Mouse (Mus musculus) CD4-positive, CD25-positive, alpha-beta regulatory T cell (primary cell): Measurements from ENCODE around the gene Catsper1. TPM values are rescaled to one million over a fixed set of nuclear protein-coding genes. Genes with fewer than 3 reads are reported as not detected.

ENCODE experiments used
- polyA plus RNA-seq: library from polyadenylated mRNA; unstranded; fragments of 100-300 nt; shearing (Covaris generic); gene quantifications from one replicate; pipeline ENCODE4 v1.2.1, GENCODE M21; 2017

Gene Catsper1
- not detected for polyA plus RNA-seq

DNA sequence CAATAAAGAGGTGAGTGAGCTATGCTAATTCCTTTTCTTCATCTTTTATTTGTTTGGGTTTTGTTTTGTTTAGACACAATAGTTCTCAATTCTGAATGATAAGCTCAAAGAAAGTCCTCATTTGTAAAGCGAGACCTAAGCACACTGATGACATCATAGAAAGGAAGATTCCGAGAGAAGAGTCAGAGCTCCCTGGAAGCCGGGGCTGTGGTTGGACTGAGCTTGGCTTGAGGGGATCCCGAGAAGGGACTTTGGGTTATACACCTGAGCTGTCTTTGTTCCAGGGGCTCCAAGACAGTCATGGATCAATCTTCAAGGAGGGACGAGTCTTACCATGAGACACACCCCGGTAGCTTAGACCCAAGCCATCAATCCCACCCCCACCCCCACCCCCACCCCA lies at the start of gene Catsper1:
Gene Catsper1 (plus strand): TSS at position 301 of the 400 bp plus-strand sequence.

DNA sequence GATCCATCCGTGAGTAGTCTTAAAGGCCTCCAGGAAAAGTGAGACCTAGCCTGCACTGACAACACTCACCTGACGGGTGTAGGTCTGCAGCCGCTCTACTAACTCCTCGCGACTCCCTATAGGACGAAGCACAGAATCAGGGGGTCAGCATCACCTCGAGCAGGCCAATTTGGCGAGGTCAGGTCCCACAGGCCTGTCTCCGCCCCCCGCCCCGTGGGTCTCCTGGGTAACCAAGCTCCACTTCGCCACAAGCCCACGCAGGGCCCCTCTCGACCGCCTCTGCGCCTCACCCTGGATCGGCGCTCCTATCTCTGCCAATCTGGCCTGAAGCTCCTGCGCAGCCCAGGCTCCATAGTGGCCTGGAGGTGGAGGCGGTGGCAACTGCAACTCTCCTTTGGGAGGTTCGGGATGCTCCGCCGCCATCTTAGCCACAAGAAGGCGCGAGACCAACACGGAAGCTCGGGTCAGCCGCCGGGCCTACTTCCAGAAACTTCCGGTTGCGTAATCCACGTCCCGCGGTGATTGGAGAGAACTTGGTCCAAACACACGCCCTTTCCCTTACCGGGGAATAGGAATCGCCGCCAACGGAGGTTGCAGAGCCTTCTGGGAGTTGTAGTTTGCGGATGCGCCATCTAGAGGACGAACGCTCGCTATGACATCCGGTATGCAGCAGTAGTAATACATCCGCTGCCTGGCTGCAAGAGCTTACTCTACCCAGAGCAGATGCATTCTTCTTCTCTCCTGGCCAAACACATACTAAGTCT lies 40.4 kb upstream of the Catsper1 start, which contains the start of gene Sf3b2:
Gene Sf3b2 (minus strand): TSS at position 484 of the 764 bp plus-strand sequence.

DNA sequence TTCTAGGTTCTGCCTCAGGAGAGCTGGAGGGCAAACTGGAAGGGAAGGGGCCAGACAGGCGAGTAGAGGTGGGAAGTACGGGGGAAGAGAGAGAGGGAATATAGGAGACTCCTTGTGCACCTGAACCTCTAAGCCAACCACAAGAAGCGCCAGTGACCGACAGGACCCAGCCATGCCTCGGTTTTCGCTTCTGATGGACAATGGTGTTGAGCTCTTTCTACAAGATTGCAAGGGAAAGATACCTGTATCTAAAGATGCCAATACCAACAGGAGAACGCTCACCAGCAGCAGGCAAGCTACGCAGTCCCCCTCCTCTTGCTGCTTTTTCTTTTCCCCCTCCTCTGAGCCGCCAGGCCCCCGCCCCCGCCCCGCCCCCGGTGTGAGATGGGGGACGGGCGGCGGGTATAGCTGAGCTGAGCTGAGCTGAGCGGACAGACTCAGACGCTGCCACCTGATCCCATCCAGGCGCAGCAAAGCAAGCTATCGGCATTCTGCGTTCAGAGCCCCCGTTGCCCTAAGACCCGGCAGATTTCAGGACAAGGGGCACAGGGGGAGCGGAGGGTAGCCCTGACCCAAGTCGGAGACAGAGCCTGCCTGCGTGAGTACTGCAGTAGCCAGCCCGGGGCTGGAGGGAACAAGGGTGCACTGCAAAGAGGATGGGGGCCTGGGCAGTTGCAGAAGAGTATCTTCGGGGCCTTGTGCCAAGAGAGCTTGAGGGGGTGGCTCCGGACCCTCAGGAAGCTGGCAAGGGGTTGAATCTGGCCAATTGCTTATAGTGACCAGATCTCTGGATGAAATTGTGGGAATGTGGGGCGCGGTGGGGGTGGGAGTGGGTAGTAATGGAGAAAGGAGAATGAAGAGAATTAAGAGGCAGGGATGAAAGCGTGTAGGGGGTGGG lies 37.4 kb upstream of the Catsper1 start, which contains the start of gene Gal3st3:
Gene Gal3st3 (plus strand): TSS at position 429 of the 898 bp plus-strand sequence.

DNA sequence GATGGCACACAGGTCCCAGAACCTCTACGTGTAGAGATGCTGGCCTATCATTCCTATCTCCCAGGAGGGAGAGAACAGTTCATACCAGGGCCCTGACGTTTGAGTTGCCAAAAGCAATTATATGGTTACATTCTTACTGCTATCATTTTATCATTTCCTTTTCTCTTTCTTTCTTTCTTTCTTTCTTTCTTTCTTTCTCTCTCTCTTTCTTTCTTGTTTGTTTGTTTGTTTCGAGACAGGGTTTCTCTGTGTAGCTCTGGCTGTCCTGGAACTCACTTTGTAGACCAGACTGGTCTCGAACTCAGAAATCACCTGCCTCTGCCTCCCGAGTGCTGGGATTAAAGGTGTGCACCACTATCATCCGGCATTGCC lies 13.9 kb downstream of the Catsper1 start, which contains the start of gene Cst6:
Gene Cst6 (minus strand): TSS at position 73 of the 372 bp plus-strand sequence.

DNA sequence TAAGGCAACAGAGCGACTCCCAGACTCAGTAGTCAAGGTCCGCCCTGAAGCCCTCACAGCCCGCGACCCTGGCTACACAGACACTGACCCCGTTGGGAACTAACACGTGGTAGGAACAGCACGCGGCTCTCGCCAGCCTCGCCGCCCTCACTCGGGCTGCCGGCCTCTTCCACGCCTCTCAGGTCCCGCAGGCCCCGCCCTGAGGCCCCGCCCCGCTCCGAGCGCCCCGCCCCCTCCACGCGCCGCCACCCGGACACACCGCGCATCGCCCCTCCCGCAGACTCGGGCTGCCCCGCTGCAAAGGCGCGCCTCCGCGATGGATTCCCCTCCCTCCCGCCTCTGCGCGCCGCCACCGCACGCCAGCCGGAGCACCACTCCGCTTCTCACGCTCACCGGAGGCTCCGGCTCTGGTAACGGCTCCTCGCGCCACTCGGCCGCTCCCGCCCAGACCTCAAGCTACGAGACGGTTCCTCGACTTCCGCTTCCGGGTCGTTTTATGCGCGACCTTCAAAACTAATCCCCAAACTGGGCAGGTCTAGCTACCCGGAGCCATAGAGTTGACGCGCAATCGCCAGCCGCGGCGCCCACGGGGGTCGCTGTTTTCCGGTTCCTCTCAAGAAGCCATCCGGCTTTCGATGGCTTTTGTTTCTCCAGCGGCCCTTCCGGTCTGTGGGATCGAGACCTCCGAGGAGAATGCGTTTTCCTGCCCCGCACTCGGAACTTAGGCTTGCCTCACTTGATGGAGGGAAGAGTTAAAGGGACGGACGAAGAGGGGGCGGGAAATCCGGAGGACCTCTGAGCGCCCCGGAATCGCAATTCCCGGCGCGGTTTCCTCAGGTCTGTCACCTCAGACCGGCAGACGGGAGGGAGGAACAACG lies 30.9 kb downstream of the Catsper1 start, which contains the start of gene Eif1ad:
Gene Eif1ad (plus strand): TSS at position 567 of the 878 bp plus-strand sequence.

DNA sequence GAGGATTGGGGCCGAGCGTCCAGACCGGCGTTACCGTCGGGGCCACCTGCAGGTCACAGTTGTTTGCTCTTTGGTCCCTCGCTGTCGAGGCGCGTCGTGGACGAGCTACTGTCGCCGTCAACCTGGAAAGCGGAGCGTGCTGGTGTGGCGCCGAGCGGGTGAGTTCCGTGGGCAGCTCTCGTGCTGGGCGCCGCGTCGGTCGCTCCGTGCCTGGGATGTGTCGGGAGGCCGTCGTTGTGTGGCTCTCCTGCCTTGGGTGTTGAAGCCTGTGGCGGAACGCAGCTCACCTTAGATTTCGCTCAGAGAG lies 31.5 kb downstream of the Catsper1 start, which contains the start of gene Banf1:
Gene Banf1 (minus strand): TSS at position 116 of the 307 bp plus-strand sequence.

DNA sequence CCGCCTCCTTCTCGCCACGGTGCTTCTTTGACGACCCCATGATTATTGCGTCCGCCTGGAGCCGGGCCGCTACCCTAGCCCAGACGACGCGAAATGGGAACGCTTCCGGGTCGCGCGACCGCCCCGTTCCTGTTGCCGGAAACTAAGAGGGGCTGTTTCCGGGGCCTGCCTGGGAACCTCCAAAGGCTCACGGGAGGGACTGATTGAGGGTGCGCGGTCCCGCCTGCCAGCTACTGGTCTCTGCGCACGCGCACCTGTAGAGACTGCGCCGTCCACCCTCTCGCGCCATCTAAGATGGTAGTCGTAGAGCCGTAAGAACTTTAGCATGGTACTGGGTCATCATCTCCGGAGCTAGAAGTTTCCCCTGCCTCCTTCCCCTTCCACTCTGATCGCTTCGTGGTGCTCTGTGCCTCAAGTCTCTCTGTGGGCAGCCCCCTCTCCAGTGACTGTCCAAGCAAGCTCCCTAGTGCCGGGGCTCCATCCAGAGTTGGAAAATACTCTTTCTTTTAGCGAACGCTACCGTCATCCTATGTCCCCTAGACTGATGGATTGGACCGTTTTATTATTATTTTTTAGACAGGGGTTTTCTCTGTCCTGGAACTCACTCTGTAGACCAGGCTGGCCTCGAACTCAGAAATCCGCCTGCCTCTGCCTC lies 53.2 kb downstream of the Catsper1 start, which contains the start of gene Sart1:
Gene Sart1 (minus strand): TSS at position 116 of the 655 bp plus-strand sequence.

Other genes with a start within 250 kb of the Catsper1 start
- gene Yif1a, start 247.2 kb upstream of the Catsper1 start, polyA plus RNA-seq, result 67.0 TPM
- 2.6 TPM for gene Cnih2, start 237.2 kb upstream of the Catsper1 start, polyA plus RNA-seq
- 221 TPM for gene Rab1b, start 228.7 kb upstream of the Catsper1 start, polyA plus RNA-seq
- gene Klc2, start 217.2 kb upstream of the Catsper1 start, polyA plus RNA-seq, result 5.5 TPM
- gene Pacs1, start 62.6 kb upstream of the Catsper1 start, polyA plus RNA-seq, result 134 TPM
- 354 TPM for gene Sf3b2, start 40.3 kb upstream of the Catsper1 start, polyA plus RNA-seq
- 0.20 TPM for gene Gal3st3, start 37.4 kb upstream of the Catsper1 start, polyA plus RNA-seq
- gene Cst6, start 13.8 kb downstream of the Catsper1 start, polyA plus RNA-seq, result 0.91 TPM
- gene Eif1ad, start 31.0 kb downstream of the Catsper1 start, polyA plus RNA-seq, result 63.2 TPM
- gene Banf1, start 31.4 kb downstream of the Catsper1 start, polyA plus RNA-seq, result 304 TPM
- gene Sart1, start 53.0 kb downstream of the Catsper1 start, polyA plus RNA-seq, result 213 TPM
- gene Tsga10ip, start 66.8 kb downstream of the Catsper1 start, polyA plus RNA-seq, result 0.85 TPM
- 225 TPM for gene Drap1, start 89.2 kb downstream of the Catsper1 start, polyA plus RNA-seq
- gene AI837181, start 89.4 kb downstream of the Catsper1 start, polyA plus RNA-seq, result 42.6 TPM
- not detected for gene Fosl1, start 111.8 kb downstream of the Catsper1 start, polyA plus RNA-seq
- 12.2 TPM for gene Ccdc85b, start 122.2 kb downstream of the Catsper1 start, polyA plus RNA-seq
- 166 TPM for gene Fibp, start 124.9 kb downstream of the Catsper1 start, polyA plus RNA-seq
- gene Ctsw, start 132.8 kb downstream of the Catsper1 start, polyA plus RNA-seq, result 225 TPM
- 1.9 TPM for gene Efemp2, start 138.2 kb downstream of the Catsper1 start, polyA plus RNA-seq
- gene Mus81, start 152.7 kb downstream of the Catsper1 start, polyA plus RNA-seq, result 81.5 TPM
- gene Cfl1, start 154.7 kb downstream of the Catsper1 start, polyA plus RNA-seq, result 3,756 TPM
- gene 1700020D05Rik, start 168.0 kb downstream of the Catsper1 start, polyA plus RNA-seq, result not detected
- 17.4 TPM for gene Snx32, start 174.8 kb downstream of the Catsper1 start, polyA plus RNA-seq
- gene Ovol1, start 224.9 kb downstream of the Catsper1 start, polyA plus RNA-seq, result not detected
- 18.3 TPM for gene Ap5b1, start 232.3 kb downstream of the Catsper1 start, polyA plus RNA-seq